Mouse (Mus musculus) stomach, postnatal 0 days (tissue): ENCODE data around the gene Kdm2b.

Experiments used
- CTCF ChIP-seq: IDR thresholded peaks from 2 replicates; pipeline ENCODE4 v1.5.1; 2016; ENCODE audit warnings: antibody characterized with exemption, low read depth, mild to moderate bottlenecking, moderate library complexity
- EP300 ChIP-seq: optimal IDR thresholded peaks from 2 replicates; pipeline ENCODE3; 2016; ENCODE audit warnings: antibody characterized with exemption

GRCm38 (mm10) chr5:123039120-123039752 lies 49.6 kb upstream of the Kdm2b start:
- no peak for TF ChIP-seq CTCF
- no peak for TF ChIP-seq EP300
